Mouse (Mus musculus) C2C12 (cell line): ENCODE results near the gene Lrrc47.

ENCODE experiments used
- CEBPB ChIP-seq: IDR thresholded peaks from one replicate; pipeline ENCODE4 v1.6.1; 2011; ENCODE audit warnings: low read depth, mild to moderate bottlenecking, control low read depth, moderate library complexity
- CTCF ChIP-seq: IDR thresholded peaks from one replicate; pipeline ENCODE4 v1.5.1; 2011; ENCODE audit not compliant: control insufficient read depth, insufficient read depth, insufficient read length
- FOSL1 ChIP-seq: IDR thresholded peaks from one replicate; pipeline ENCODE4 v1.8.0; 2011; ENCODE audit warnings: mild to moderate bottlenecking, low read length; ENCODE audit not compliant: poor library complexity, insufficient read depth, severe bottlenecking
- MAX ChIP-seq: IDR thresholded peaks from one replicate; pipeline ENCODE4 v1.6.1; 2011; ENCODE audit warnings: mild to moderate bottlenecking, control low read depth
- MYOD1 ChIP-seq: IDR thresholded peaks from one replicate; pipeline ENCODE4 v1.6.1; 2011; ENCODE audit warnings: low read depth; ENCODE audit not compliant: control insufficient read depth, insufficient read length
- MYOG ChIP-seq: IDR thresholded peaks from one replicate; pipeline ENCODE4 v1.6.1; 2011; ENCODE audit not compliant: control insufficient read depth, insufficient read length; ENCODE audit errors: extremely low read depth
- USF1 ChIP-seq: IDR thresholded peaks from one replicate; pipeline ENCODE4 v1.6.1; 2011; ENCODE audit warnings: low read depth, mild to moderate bottlenecking, control low read depth, moderate library complexity

- TF ChIP-seq USF1 (no peak), CTCF (no peak), MAX (no peak), MYOG (no peak), CEBPB (no peak), MYOD1 (no peak), FOSL1 (no peak)
Observed at GRCm38 (mm10) chr4:153993505-153993904, 18.0 kb upstream of the Lrrc47 start.
